Mouse (Mus musculus): ENCODE measurements around the gene Rsph14. TPM values are rescaled to one million over a fixed set of nuclear protein-coding genes. Genes with fewer than 3 reads are reported as not detected.

Gene Rsph14
- total and polyA plus RNA-seq, 3 experiments, result not detected

GRCm38 (mm10) chr10:74939300-74939699, 93.1 kb downstream of the Rsph14 start:
- Histone ChIP-seq H3K79me2 (ENCODE audit: control insufficient read depth, insufficient read depth, low read length, poor library complexity) (no peaks in the 10 kb centered on the region), H3K27ac (ENCODE audit: control insufficient read depth, low read depth, low read length) (no peak overlapping the region), H3K4me3 (ENCODE audit: control insufficient read depth in 1 of 2, insufficient read depth in 1 of 2, low read depth in 2 of 2, low read length in 2 of 2) (no peak overlapping the region), H3K9me3 (replicated peaks; ENCODE audit: insufficient read depth, low read length) (no peaks in the 10 kb centered on the region), H3K27me3 (ENCODE audit: control insufficient read depth in 1 of 2, insufficient read depth in 2 of 2, low read length in 2 of 2) (no peaks in the 10 kb centered on the region), H3K9ac (ENCODE audit: control insufficient read depth, low read depth, low read length, poor library complexity, severe bottlenecking) (no peak overlapping the region), H3K4me1 (ENCODE audit: control insufficient read depth in 1 of 2, insufficient read depth in 2 of 2, low read length in 2 of 2) (no peaks in the 10 kb centered on the region), H3K36me3 (ENCODE audit: control insufficient read depth in 1 of 2, insufficient read depth in 2 of 2, low read length in 2 of 2) (no peaks in the 10 kb centered on the region)
- no peak for DNase-seq (ENCODE audit: low read depth, low spot score)
- no peak for TF ChIP-seq EP300 (IDR thresholded peaks at IDR 0.05; ENCODE audit: low read depth in 1 of 2, low read length in 2 of 2)

- Histone ChIP-seq H3K4me3 (ENCODE audit: control insufficient read depth in 1 of 2, insufficient read depth in 1 of 2, low read depth in 2 of 2, low read length in 2 of 2) (no peak overlapping the region), H3K9me3 (replicated peaks; ENCODE audit: insufficient read depth, low read length) (no peaks in the 10 kb centered on the region), H3K79me2 (ENCODE audit: control insufficient read depth, insufficient read depth, low read length, poor library complexity) (no peaks in the 10 kb centered on the region), H3K4me1 (ENCODE audit: control insufficient read depth in 1 of 2, insufficient read depth in 2 of 2, low read length in 2 of 2) (no peaks in the 10 kb centered on the region), H3K27ac (ENCODE audit: control insufficient read depth, low read depth, low read length) (no peak overlapping the region), H3K27me3 (ENCODE audit: control insufficient read depth in 1 of 2, insufficient read depth in 2 of 2, low read length in 2 of 2) (no peaks in the 10 kb centered on the region), H3K9ac (ENCODE audit: control insufficient read depth, low read depth, low read length, poor library complexity, severe bottlenecking) (no peak overlapping the region), H3K36me3 (ENCODE audit: control insufficient read depth in 1 of 2, insufficient read depth in 2 of 2, low read length in 2 of 2) (no peaks in the 10 kb centered on the region)
- no peak for DNase-seq (ENCODE audit: low read depth, low spot score)
- no peak for TF ChIP-seq GATA1 (IDR thresholded peaks at IDR 0.05; ENCODE audit: low read depth, low read length)
- TF ChIP-seq USF2 (IDR thresholded peaks at IDR 0.05; ENCODE audit: borderline replicate concordance in 1 of 2, insufficient read depth in 1 of 2, low read depth in 1 of 2, low read length in 2 of 2), result no peak
- no peak for TF ChIP-seq ZMIZ1 (IDR thresholded peaks at IDR 0.05; ENCODE audit: low read depth, low read length)
- TF ChIP-seq MAFK (IDR thresholded peaks at IDR 0.05; ENCODE audit: borderline replicate concordance, low read depth, low read length), result no peak
- no peak for TF ChIP-seq UBTF (IDR thresholded peaks at IDR 0.05; ENCODE audit: borderline replicate concordance, insufficient read depth, low read depth, low read length)
- TF ChIP-seq BHLHE40 (IDR thresholded peaks at IDR 0.05; ENCODE audit: borderline replicate concordance, low read depth, low read length), result no peak
- no peak for TF ChIP-seq TCF12 (IDR thresholded peaks at IDR 0.05; ENCODE audit: low read depth, low read length)
These were observed 94.0 kb downstream of the Rsph14 start for GRCm38 (mm10) chr10:74938410-74938809.

GRCm38 (mm10) chr10:74937003-74937790, 95.2 kb downstream of the Rsph14 start:
- Histone ChIP-seq H3K27ac (ENCODE audit: control insufficient read depth, low read depth, low read length) (no peak overlapping the region), H3K4me3 (ENCODE audit: control insufficient read depth in 1 of 2, insufficient read depth in 1 of 2, low read depth in 2 of 2, low read length in 2 of 2) (no peak overlapping the region), H3K36me3 (ENCODE audit: control insufficient read depth in 1 of 2, insufficient read depth in 2 of 2, low read length in 2 of 2) (no peaks in the 10 kb centered on the region), H3K27me3 (ENCODE audit: control insufficient read depth in 1 of 2, insufficient read depth in 2 of 2, low read length in 2 of 2) (no peaks in the 10 kb centered on the region), H3K9ac (ENCODE audit: control insufficient read depth, low read depth, low read length, poor library complexity, severe bottlenecking) (no peak overlapping the region), H3K79me2 (ENCODE audit: control insufficient read depth, insufficient read depth, low read length, poor library complexity) (no peaks in the 10 kb centered on the region), H3K9me3 (replicated peaks; ENCODE audit: insufficient read depth, low read length) (no peaks in the 10 kb centered on the region), H3K4me1 (ENCODE audit: control insufficient read depth in 1 of 2, insufficient read depth in 2 of 2, low read length in 2 of 2) (no peaks in the 10 kb centered on the region)
- no peak for DNase-seq (ENCODE audit: low read depth, low spot score)
- TF ChIP-seq GABPA (IDR thresholded peaks at IDR 0.05; ENCODE audit: low read depth, low read length) (no peak), TBP (IDR thresholded peaks at IDR 0.05; ENCODE audit: low read depth, low read length) (no peak)
